Mouse (Mus musculus): Measurements from ENCODE around the gene Stk31.
A peak's percentile ranks its signal among the peaks of the same experiment; 100 is the strongest.

- no peak for TF ChIP-seq EP300 (IDR thresholded peaks at IDR 0.05; ENCODE audit: low read depth)
- TF ChIP-seq CTCF (IDR thresholded peaks at IDR 0.05; ENCODE audit: low read depth), result peak; percentile 33; the same call in 1 of the 2 replicates
Measured at GRCm38 (mm10) chr6:49360420-49360819, 35.0 kb upstream of the Stk31 start.

Data from liver, postnatal 0 days (tissue).